Mouse (Mus musculus) liver, embryonic 14.5 days (tissue): ENCODE results near the gene Rarres1. TPM values are rescaled to one million over a fixed set of nuclear protein-coding genes. Genes with fewer than 3 reads are reported as not detected.

ENCODE experiments used
- ATAC-seq: fragments of 200-750 bp; cut with Nextera tagmentation; 2 replicates; pipeline ENCODE4 v1.8.0; 2017; ENCODE audit warnings: moderate number of reproducible peaks, mild to moderate bottlenecking, moderate library complexity; ENCODE audit not compliant: insufficient read depth
- DNase-seq, 3 experiments: peaks; one replicate each; pipeline ENCODE4 v3.0.0-alpha.2; 2012 to 2013; ENCODE audit warnings: low read depth in 3 of 3, low spot score in 3 of 3
- H3K27ac ChIP-seq: fragments of 300-500 bp; sonication (generic); 2 replicates; pipeline ENCODE4 v1.5.1; 2014; ENCODE audit warnings: moderate library complexity, mild to moderate bottlenecking, control low read depth, inconsistent platforms
- H3K27me3 ChIP-seq: fragments of 300-500 bp; sonication (generic); 2 replicates; pipeline ENCODE4 v1.6.1; 2014; ENCODE audit warnings: mild to moderate bottlenecking, low read length, moderate library complexity; ENCODE audit not compliant: control insufficient read depth, insufficient read depth
- H3K36me3 ChIP-seq: fragments of 300-500 bp; sonication (generic); replicated peaks from 2 replicates; pipeline ENCODE4 v1.6.1; 2014; ENCODE audit warnings: low read depth; ENCODE audit not compliant: control insufficient read depth, insufficient read depth
- H3K4me1 ChIP-seq, 2 experiments: fragments of 200-500 bp in 1 of 2; fragments of 300-500 bp in 1 of 2; sonication (generic) in 1 of 2; replicated peaks; 2 replicates each; pipeline ENCODE4 v1.6.1; 2012 to 2014; ENCODE audit warnings: antibody characterized with exemption in 1 of 2, inconsistent platforms in 1 of 2, low read length in 1 of 2; ENCODE audit not compliant: control insufficient read depth in 2 of 2, insufficient read depth in 2 of 2
- H3K4me2 ChIP-seq: fragments of 300-500 bp; sonication (generic); 2 replicates; pipeline ENCODE4 v1.6.1; 2014; ENCODE audit warnings: low read depth, mild to moderate bottlenecking, control low read depth, moderate library complexity
- H3K4me3 ChIP-seq, 2 experiments: fragments of 200-500 bp in 1 of 2; fragments of 300-500 bp in 1 of 2; sonication (generic) in 1 of 2; 2 replicates each; pipeline ENCODE4 v1.5.1; 2012 to 2014; ENCODE audit warnings: low read depth in 2 of 2, low read length in 2 of 2, mild to moderate bottlenecking in 2 of 2, control low read depth in 1 of 2, inconsistent platforms in 1 of 2, moderate library complexity in 1 of 2; ENCODE audit not compliant: insufficient read depth in 1 of 2
- H3K9ac ChIP-seq: fragments of 300-500 bp; sonication (generic); replicated peaks from 2 replicates; pipeline ENCODE4 v1.6.1; 2014; ENCODE audit warnings: mild to moderate bottlenecking, control low read depth, moderate library complexity
- H3K9me3 ChIP-seq: fragments of 300-500 bp; sonication (generic); 2 replicates; pipeline ENCODE4 v1.6.1; 2016; ENCODE audit warnings: low read length, mixed read lengths; ENCODE audit not compliant: control insufficient read depth
- CTCF ChIP-seq: IDR thresholded peaks from 2 replicates; pipeline ENCODE4 v1.5.1; 2016; ENCODE audit warnings: antibody characterized with exemption, low read depth, control low read depth
- EP300 ChIP-seq: IDR thresholded peaks from 2 replicates; pipeline ENCODE4 v1.6.1; 2016; ENCODE audit warnings: antibody characterized with exemption, low read depth
- WGBS: fragments of 180-500 bp; shearing (Covaris S2); extraction: QIAGEN DNeasy Blood & Tissue Kit; methylation state at CpG from one replicate; pipeline ENCODE4 v1.1.7; 2014; ENCODE audit not compliant: insufficient replicate concordance; 5-methylcytosine and 5-hydroxymethylcytosine counted together
- polyA plus RNA-seq, 2 experiments: library from polyadenylated mRNA; depleted of rRNA in 1 of 2; stranded (reverse) in 1 of 2; unstranded in 1 of 2; fragments of >200 nt; fragmentation: Nextera tagmentation in 1 of 2; extraction: Ambion mirVana in 1 of 2; gene quantifications; 2 replicates each; pipeline versions ENCODE4 v1.2.1 to v1.2.3; 2012 to 2014

Gene Rarres1
- polyA plus RNA-seq, 2 experiments = 1.3 to 1.5 TPM

GRCm38 (mm10) chr3:67467281-67467680 lies 48.0 kb downstream of the Rarres1 start:
- Histone ChIP-seq H3K4me1 (peaks cover 0 to 16% of the 10 kb centered on the region in 2 experiments; a peak in 2 of 4 replicates), H3K36me3 (peaks cover 3% of the 10 kb centered on the region), H3K27ac (no peak overlapping the region), H3K9ac (no peak overlapping the region), H3K4me3 (no peak overlapping the region), H3K9me3 (no peaks in the 10 kb centered on the region), H3K27me3 (no peaks in the 10 kb centered on the region), H3K4me2 (no peak overlapping the region)
- ATAC-seq (no peak), DNase-seq (no peak)
- no peak for TF ChIP-seq CTCF
- TF ChIP-seq EP300 = no peak
- WGBS = 78% methylated on average over 2 of the region's 2 CpGs

GRCm38 (mm10) chr3:67466576-67466975 lies 48.7 kb downstream of the Rarres1 start:
- H3K9ac ChIP-seq = no peak overlapping the region
- no peak overlapping the region for H3K4me2 ChIP-seq
- H3K36me3 ChIP-seq = peaks cover 3% of the 10 kb centered on the region
- no peaks in the 10 kb centered on the region for H3K27me3 ChIP-seq
- H3K4me3 ChIP-seq = no peak overlapping the region
- H3K9me3 ChIP-seq = no peaks in the 10 kb centered on the region
- H3K27ac ChIP-seq = no peak overlapping the region
- DNase-seq (no peak), ATAC-seq (no peak)
- peaks cover 0 to 10% of the 10 kb centered on the region in 2 experiments; a peak in 2 of 4 replicates for H3K4me1 ChIP-seq
- 87% methylated on average over 5 of the region's 5 CpGs for whole genome bisulfite sequencing
- TF ChIP-seq CTCF (no peak), EP300 (no peak)

DNA sequence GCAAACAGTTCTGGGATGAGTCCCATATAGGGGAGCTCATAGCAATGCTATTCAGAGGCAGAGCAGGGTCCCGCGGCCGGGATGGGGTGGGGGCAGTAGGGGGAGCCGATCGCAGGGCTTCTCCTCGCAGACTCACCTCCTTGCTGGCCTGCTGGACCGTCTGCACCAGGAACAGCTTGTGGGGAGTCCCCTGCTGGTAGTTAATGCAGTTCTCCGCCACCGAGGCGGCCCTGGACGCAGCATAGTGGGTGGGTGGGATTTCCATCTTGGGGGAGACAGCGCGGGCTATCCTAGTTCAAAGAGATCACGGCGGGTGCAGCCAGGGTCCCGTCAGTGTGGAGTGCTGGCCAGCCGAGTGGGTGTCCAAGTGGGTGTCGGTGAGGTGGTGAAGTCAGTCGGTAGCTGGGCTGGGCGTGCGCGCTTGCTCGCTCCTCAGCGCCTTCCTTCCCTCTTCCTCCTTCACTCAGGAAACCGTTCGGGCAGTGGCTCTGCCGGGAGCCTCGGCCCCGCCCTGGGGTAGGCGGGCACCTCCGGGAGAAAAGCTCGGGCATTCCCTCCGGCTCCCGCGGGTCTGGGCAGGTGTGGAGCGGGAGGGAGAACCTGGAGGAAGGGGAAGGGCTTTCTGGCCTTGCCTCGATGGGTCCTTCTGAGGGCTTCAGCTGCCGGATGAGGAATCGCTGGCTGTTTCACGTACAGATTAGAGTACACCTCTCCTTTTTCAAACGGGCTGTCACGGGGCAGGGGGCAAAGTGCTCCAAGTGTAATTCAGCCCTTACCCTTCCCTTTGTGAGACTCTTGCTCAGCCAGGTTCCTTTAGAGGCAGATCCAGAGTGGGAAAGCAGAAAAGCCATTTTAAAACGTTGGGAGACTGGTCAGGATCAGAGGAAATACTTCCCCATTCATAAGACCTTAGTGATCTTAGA lies 51.6 kb downstream of the Rarres1 start, which contains the start of gene Lxn:
Gene Lxn, minus strand, starts transcription at position 477 of the 923 bp plus-strand sequence.
- 1% methylated on average over 38 of the region's 43 CpGs for WGBS
- H3K27ac ChIP-seq = no peak within 1 kb of the TSS

DNA sequence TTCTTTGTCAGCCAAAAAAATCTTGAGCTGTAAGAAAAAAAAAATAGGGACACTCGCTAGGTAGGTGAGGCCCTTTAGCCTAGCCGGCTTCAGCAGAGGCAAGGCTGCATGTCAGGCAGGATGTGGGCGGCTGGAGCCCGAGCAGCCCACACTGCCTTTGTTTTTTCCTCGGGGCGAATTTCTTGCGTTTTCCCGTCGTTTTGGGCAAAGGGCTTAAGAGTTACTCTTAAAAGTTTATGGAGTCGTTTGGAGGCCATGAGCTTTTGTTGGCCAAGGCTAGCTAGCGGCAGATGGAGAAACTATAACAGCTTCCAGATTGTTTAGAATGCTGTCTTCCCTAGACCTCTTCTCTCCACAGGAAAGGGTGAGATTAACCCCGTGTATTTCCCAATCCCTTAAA lies 52.3 kb downstream of the Rarres1 start:
- Histone ChIP-seq H3K9ac (peak overlapping the region; percentile 48; the same call in 1 of the 2 replicates), H3K36me3 (peaks cover 6% of the 10 kb centered on the region), H3K4me1 (peaks cover 0 to 7% of the 10 kb centered on the region in 2 experiments; a peak in 2 of 4 replicates), H3K27ac (no peak overlapping the region), H3K9me3 (no peaks in the 10 kb centered on the region), H3K27me3 (no peaks in the 10 kb centered on the region), H3K4me3 (peak overlapping the region; percentile 57 to 66), H3K4me2 (peak overlapping the region; percentile 74)
- 6% methylated on average over 12 of the region's 12 CpGs for WGBS
- ATAC-seq (no peak), DNase-seq (no peak)
- TF ChIP-seq EP300 (no peak), CTCF (no peak)

More for the DNA sequence above, 51.6 kb downstream of the Rarres1 start, which contains the start of gene Lxn:
- Histone ChIP-seq H3K9ac (peak within 1 kb of the TSS; percentile 57), H3K4me2 (peak within 1 kb of the TSS; percentile 74), H3K4me3 (peak within 1 kb of the TSS; percentile 57 to 66), H3K27me3 (no peaks in the 10 kb centered on the region), H3K9me3 (no peaks in the 10 kb centered on the region), H3K4me1 (peaks cover 0 to 7% of the 10 kb centered on the region in 2 experiments; a peak in 2 of 4 replicates), H3K36me3 (peaks cover 2% of the 10 kb centered on the region; the same call in 1 of the 2 replicates)
- peak; percentile 13 to 18 (median 14) for DNase-seq
- ATAC-seq = peak; percentile 83
- TF ChIP-seq EP300 (no peak), CTCF (peak; percentile 51)

GRCm38 (mm10) chr3:67462578-67462977 lies 52.7 kb downstream of the Rarres1 start:
- ATAC-seq = no peak
- H3K27me3 ChIP-seq = no peaks in the 10 kb centered on the region
- WGBS = 56% methylated on average over 10 of the region's 10 CpGs
- H3K4me2 ChIP-seq = peak overlapping the region; percentile 27; the same call in 1 of the 2 replicates
- no peak overlapping the region for H3K4me3 ChIP-seq
- H3K4me1 ChIP-seq = peaks cover 0 to 7% of the 10 kb centered on the region in 2 experiments; a peak in 2 of 4 replicates
- no peak for DNase-seq
- H3K9me3 ChIP-seq = no peaks in the 10 kb centered on the region
- peaks cover 7% of the 10 kb centered on the region for H3K36me3 ChIP-seq
- no peak overlapping the region for H3K27ac ChIP-seq
- H3K9ac ChIP-seq = no peak overlapping the region
- TF ChIP-seq CTCF (no peak), EP300 (no peak)
